Mouse (Mus musculus) midbrain, embryonic 12.5 days (tissue): ENCODE data around the gene Tpsg1. TPM values are rescaled to one million over a fixed set of nuclear protein-coding genes. Genes with fewer than 3 reads are reported as not detected.

Source experiments
- ATAC-seq: fragments of 200-750 bp; cut with Nextera tagmentation; 2 replicates; pipeline ENCODE4 v1.8.0; 2017; ENCODE audit warnings: low read depth, moderate TSS enrichment, moderate library complexity; ENCODE audit not compliant: low FRiP score
- H3K27ac ChIP-seq: fragments of 300-500 bp; sonication (generic); replicated peaks from 2 replicates; pipeline ENCODE4 v1.5.1; 2016; ENCODE audit warnings: mild to moderate bottlenecking
- H3K27me3 ChIP-seq: fragments of 300-500 bp; sonication (generic); 2 replicates; pipeline ENCODE4 v1.6.1; 2016; ENCODE audit warnings: mild to moderate bottlenecking
- H3K36me3 ChIP-seq: fragments of 300-500 bp; sonication (generic); 2 replicates; pipeline ENCODE4 v1.6.1; 2016
- H3K4me1 ChIP-seq: fragments of 300-500 bp; sonication (generic); 2 replicates; pipeline ENCODE4 v1.6.1; 2016
- H3K4me2 ChIP-seq: fragments of 300-500 bp; sonication (generic); replicated peaks from 2 replicates; pipeline ENCODE4 v1.6.1; 2016; ENCODE audit warnings: mild to moderate bottlenecking, moderate library complexity
- H3K4me3 ChIP-seq: fragments of 300-500 bp; sonication (generic); 2 replicates; pipeline ENCODE4 v1.5.1; 2016; ENCODE audit warnings: mild to moderate bottlenecking
- H3K9ac ChIP-seq: fragments of 300-500 bp; sonication (generic); replicated peaks from 2 replicates; pipeline ENCODE4 v1.6.1; 2016; ENCODE audit warnings: mild to moderate bottlenecking, moderate library complexity
- H3K9me3 ChIP-seq: fragments of 300-500 bp; sonication (generic); 2 replicates; pipeline ENCODE4 v1.6.1; 2016; ENCODE audit warnings: mild to moderate bottlenecking
- WGBS: fragments of 180-500 bp; shearing (Covaris S2); methylation state at CpG from one replicate; pipeline ENCODE4 v1.1.7; 2016; 5-methylcytosine and 5-hydroxymethylcytosine counted together
- polyA plus RNA-seq: library from polyadenylated mRNA; unstranded; fragments of >200 nt; fragmentation: Nextera tagmentation; extraction: Ambion mirVana; gene quantifications from 2 replicates; pipeline ENCODE4 v1.2.1, GENCODE M21; 2016

Tpsg1 gene
- polyA plus RNA-seq, 1 experiment from 2014 or later = 0.22 TPM

DNA sequence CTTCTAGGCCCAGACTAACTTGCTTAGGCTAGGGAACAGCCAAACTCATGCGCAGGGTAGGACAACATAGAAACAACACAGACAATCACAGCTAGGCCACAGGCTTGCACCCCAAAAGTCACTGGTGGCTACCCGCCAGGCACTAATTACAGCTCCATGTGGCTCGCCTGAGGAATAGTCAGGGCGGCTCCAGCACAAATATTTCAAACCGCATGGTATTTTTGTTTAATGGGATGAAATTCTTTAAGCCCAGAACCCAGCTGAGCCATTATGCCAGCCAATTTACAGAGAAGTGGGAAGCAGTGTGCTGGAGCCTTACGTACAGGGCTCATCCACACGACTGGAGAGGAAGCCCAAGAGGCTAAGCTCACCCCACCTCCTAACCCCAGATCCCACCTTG is 40.5 kb downstream of the Tpsg1 start:
- whole genome bisulfite sequencing = 64% methylated on average over 7 of the region's 7 CpGs

DNA sequence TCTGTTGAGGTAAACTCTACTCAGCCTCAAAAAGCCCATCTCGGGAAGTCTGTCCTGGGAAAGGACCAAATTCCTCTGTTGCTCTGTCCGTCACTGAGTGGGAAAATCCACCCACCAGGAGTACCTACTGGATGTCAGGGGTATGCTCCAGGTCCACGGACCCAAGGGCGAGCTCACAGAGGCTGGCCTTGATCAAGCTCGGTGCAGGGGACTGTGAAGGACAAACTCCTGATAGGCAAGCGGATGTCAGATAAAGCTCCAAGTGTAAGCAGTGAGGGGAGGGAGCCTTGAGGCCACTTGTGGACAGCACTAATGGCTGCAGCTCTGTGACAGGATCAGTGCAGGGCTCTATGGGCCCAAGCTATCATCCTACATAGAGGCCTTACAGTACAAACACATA is 41.1 kb downstream of the Tpsg1 start:
- no peak overlapping the region; the same call in 1 of the 2 replicates for H3K27ac ChIP-seq

More for the DNA sequence above, 40.5 kb downstream of the Tpsg1 start:
- Histone ChIP-seq H3K27ac (no peak overlapping the region; the same call in 1 of the 2 replicates), H3K27me3 (peaks cover 16% of the 10 kb centered on the region; the same call in 1 of the 2 replicates), H3K4me1 (peaks cover 66% of the 10 kb centered on the region), H3K9me3 (no peaks in the 10 kb centered on the region), H3K9ac (no peak overlapping the region; the same call in 1 of the 2 replicates), H3K4me2 (no peak overlapping the region), H3K36me3 (no peaks in the 10 kb centered on the region), H3K4me3 (no peak overlapping the region)
- ATAC-seq = no peak

DNA sequence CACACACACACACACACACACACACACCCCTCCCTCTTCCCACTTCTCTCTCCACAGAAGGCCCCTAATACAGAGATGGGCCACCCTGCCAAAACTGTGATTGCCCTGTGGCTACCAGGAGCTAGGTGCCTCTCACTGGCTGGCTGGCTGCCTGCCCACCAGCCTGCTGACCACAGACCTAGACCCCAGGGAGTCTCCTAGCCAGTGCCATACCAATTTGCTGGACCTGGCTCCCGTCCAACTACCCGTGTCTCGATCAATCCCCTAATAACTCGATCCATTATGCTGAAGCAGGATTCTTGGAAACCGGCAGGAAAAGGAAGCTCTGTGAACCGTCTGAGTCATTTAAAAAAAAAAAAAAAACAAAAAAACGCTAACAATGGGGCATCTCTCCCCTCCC is 41.7 kb downstream of the Tpsg1 start:
- 49% methylated on average over 7 of the region's 7 CpGs for WGBS
- Histone ChIP-seq H3K36me3 (no peaks in the 10 kb centered on the region), H3K9me3 (no peaks in the 10 kb centered on the region), H3K27me3 (peaks cover 10% of the 10 kb centered on the region; the same call in 1 of the 2 replicates), H3K4me1 (peaks cover 66% of the 10 kb centered on the region), H3K4me2 (no peak overlapping the region), H3K27ac (no peak overlapping the region; the same call in 1 of the 2 replicates), H3K4me3 (no peak overlapping the region), H3K9ac (no peak overlapping the region)
- no peak for ATAC-seq

More for the DNA sequence above, 41.1 kb downstream of the Tpsg1 start:
- no peak overlapping the region for H3K9ac ChIP-seq
- WGBS = 81% methylated on average over 6 of the region's 6 CpGs
- no peak overlapping the region for H3K4me3 ChIP-seq
- H3K4me1 ChIP-seq = peaks cover 66% of the 10 kb centered on the region
- no peak for ATAC-seq
- peaks cover 10% of the 10 kb centered on the region; the same call in 1 of the 2 replicates for H3K27me3 ChIP-seq
- no peaks in the 10 kb centered on the region for H3K9me3 ChIP-seq
- H3K4me2 ChIP-seq = no peak overlapping the region
- H3K36me3 ChIP-seq = no peaks in the 10 kb centered on the region

DNA sequence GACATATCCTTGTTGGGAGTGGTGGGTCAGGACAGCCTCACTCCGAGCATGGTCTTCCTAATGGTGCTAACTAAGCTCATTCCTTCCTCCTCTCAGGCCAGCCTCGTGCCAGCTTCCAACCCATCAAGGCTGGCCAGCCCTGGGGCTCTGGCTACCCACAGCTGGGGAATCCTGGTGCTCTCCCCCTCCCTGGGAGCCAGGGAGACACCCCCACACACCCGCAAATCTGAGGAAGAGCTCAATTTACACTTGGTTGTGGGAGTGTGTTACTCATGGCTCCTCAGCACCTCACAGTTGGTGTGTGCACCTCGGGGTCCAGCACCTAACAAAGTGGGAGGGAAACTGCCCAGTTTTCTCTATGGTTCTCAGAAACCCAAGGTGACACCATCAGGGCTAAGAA is 42.2 kb downstream of the Tpsg1 start:
- H3K36me3 ChIP-seq = no peaks in the 10 kb centered on the region
- no peaks in the 10 kb centered on the region for H3K9me3 ChIP-seq
- peaks cover 10% of the 10 kb centered on the region; the same call in 1 of the 2 replicates for H3K27me3 ChIP-seq
- WGBS = 67% methylated on average over 4 of the region's 4 CpGs
- no peak overlapping the region for H3K4me2 ChIP-seq
- peaks cover 66% of the 10 kb centered on the region for H3K4me1 ChIP-seq
- H3K4me3 ChIP-seq = no peak overlapping the region
- ATAC-seq = no peak
- no peak overlapping the region; the same call in 1 of the 2 replicates for H3K27ac ChIP-seq
- no peak overlapping the region for H3K9ac ChIP-seq

DNA sequence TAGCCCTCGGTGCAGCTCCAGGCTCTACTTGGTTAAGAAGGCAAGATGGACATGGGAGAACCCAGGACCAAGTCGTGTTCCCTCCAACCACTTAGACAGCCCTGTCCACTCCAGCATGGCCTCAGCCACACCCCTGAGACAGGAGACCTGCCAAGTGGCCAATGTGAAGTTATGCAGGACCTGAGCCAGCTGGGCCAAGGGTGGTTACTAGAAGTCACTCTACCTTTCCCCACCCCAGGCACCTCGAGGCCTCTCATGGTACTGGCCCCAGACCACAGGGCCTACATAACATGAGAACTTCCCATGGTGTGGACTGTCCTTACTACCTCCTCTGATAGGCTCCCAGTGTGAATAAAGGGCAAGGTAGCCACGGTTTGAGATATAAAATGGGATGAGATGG is 45.1 kb downstream of the Tpsg1 start:
- Histone ChIP-seq H3K9ac (no peak overlapping the region), H3K27me3 (peaks cover 7% of the 10 kb centered on the region; the same call in 1 of the 2 replicates), H3K4me1 (peaks cover 76% of the 10 kb centered on the region), H3K27ac (no peak overlapping the region), H3K4me3 (no peak overlapping the region), H3K9me3 (no peaks in the 10 kb centered on the region), H3K36me3 (no peaks in the 10 kb centered on the region), H3K4me2 (no peak overlapping the region)
- no peak for ATAC-seq
- WGBS = 68% methylated on average over 4 of the region's 4 CpGs

DNA sequence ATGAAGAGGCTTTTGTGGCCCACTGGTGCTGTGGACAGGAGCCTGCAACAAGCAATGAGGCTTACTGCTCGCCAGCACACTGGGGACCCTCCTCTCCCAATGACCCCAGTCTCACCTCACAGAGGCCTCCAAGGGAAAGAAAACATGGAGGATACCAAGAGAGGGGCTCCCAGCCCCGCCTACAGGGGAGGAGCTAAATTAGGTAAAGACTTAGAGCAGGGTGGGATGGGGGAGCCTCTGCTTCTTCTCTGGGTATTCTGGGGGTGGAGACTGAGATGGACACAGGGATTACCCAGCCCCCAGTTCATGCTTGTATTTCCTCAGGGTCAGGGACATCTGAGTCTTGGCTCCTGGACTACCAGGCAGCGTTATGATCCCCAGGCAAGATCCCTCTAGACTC is 45.8 kb downstream of the Tpsg1 start:
- H3K9me3 ChIP-seq = no peaks in the 10 kb centered on the region
- ATAC-seq = no peak
- peaks cover 7% of the 10 kb centered on the region; the same call in 1 of the 2 replicates for H3K27me3 ChIP-seq
- no peak overlapping the region for H3K4me2 ChIP-seq
- H3K9ac ChIP-seq = no peak overlapping the region
- WGBS = 35% methylated on average over 3 of the region's 3 CpGs
- H3K4me1 ChIP-seq = peaks cover 77% of the 10 kb centered on the region
- no peaks in the 10 kb centered on the region for H3K36me3 ChIP-seq
- H3K4me3 ChIP-seq = no peak overlapping the region
- H3K27ac ChIP-seq = peak overlapping the region; percentile 86

DNA sequence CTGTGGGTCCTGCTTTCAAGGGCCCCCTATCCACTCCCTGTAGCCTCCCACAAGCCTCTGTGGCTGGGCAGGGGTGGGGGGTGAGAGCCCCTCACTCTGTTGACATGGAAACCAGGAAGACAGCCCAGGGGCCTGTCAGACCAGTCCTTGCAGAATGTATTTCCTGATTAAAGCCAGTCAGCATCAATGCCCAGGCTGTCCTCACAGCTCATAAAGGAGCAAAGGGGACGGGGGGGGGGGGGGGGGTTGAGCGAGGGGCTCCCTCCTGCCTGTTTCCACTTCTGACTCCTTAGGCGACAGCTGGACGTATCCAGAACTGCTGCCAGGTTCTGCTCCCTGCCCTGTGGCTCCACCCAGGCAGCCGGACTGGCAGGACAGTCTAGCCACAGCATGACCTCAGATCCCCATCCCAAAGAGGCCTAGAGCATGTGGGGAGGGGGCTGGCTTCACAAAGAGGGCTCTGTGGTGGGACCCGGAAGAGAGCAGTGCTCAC is 46.4 kb downstream of the Tpsg1 start:
- Histone ChIP-seq H3K27me3 (peaks cover 7% of the 10 kb centered on the region; the same call in 1 of the 2 replicates), H3K27ac (peak overlapping the region; percentile 86), H3K4me1 (peaks cover 77% of the 10 kb centered on the region), H3K9me3 (no peaks in the 10 kb centered on the region), H3K4me2 (peak overlapping the region; percentile 25), H3K9ac (peak overlapping the region; percentile 32; the same call in 1 of the 2 replicates), H3K36me3 (no peaks in the 10 kb centered on the region), H3K4me3 (no peak overlapping the region)
- WGBS = 1% methylated on average over 6 of the region's 6 CpGs
- peak; percentile 63 for ATAC-seq

DNA sequence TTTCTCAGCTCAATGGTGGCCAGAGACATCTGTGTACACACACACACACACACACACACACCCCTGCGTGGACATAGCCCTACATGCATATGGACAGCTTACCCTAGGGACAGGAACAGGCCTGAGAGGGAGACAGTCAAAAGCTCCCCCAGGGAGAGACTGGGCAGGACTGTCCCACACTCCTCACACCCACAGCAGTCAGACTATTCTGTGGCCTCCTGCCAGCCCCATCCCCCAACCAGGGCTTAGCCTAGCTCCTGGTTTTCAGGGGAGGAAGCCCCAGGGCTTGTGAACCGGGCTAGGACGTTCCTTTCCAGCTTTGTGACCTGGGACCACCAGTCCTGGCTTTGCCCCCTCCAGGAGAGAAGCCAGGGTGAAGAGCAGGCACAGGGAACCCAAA is 47.1 kb downstream of the Tpsg1 start:
- peak; percentile 27; the same call in 1 of the 2 replicates for ATAC-seq
- no peaks in the 10 kb centered on the region for H3K9me3 ChIP-seq
- H3K4me2 ChIP-seq = peak overlapping the region; percentile 25; the same call in 1 of the 2 replicates
- peaks cover 7% of the 10 kb centered on the region; the same call in 1 of the 2 replicates for H3K27me3 ChIP-seq
- 6% methylated on average over 3 of the region's 3 CpGs for WGBS
- H3K9ac ChIP-seq = peak overlapping the region; percentile 32; the same call in 1 of the 2 replicates
- no peak overlapping the region for H3K4me3 ChIP-seq
- no peaks in the 10 kb centered on the region for H3K36me3 ChIP-seq
- peaks cover 77% of the 10 kb centered on the region for H3K4me1 ChIP-seq
- H3K27ac ChIP-seq = peak overlapping the region; percentile 86

DNA sequence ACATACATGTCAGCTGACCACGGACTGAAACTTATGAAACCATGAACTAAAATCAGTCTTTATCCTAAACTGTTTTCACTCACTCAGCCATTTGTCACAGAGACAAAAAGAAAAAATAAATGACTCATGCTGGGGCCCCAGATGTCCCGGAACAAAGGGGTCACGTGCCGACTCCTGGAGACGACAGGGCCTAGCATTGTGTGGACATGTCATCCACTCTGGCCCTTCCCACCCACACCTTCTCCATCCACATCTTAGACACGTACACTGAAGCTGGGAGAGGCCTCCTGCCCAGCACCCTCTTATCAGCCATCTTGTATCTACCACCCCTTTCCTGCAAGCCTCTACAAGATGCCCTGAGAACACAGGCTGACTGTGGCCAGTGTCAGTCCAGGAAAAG is 48.9 kb downstream of the Tpsg1 start:
- no peak overlapping the region for H3K27ac ChIP-seq
- peaks cover 7% of the 10 kb centered on the region; the same call in 1 of the 2 replicates for H3K27me3 ChIP-seq
- H3K36me3 ChIP-seq = no peaks in the 10 kb centered on the region
- H3K4me2 ChIP-seq = no peak overlapping the region
- 72% methylated on average over 6 of the region's 6 CpGs for WGBS
- H3K4me3 ChIP-seq = no peak overlapping the region
- peaks cover 76% of the 10 kb centered on the region for H3K4me1 ChIP-seq
- no peak overlapping the region for H3K9ac ChIP-seq
- ATAC-seq = no peak
- H3K9me3 ChIP-seq = no peaks in the 10 kb centered on the region

DNA sequence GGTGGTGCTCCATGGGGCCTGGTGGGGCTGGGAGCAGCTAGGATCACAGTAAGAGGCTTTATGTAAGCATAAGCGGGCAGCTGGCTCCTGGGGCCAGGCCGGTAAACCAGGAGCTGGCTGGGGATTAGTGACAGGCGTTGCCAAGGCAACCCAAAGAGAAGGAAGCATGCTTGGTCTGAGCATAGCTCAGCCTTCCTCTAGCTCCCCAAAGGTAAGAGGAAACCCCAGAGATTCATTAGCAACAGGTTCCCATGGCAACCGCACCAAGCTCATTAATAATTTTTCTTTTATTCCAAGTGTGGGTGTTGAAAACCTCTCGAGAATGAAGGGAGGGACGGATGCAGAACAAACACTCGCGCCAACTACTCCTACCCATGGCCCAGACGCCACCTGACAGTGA is 49.9 kb downstream of the Tpsg1 start:
- H3K4me1 ChIP-seq = peaks cover 73% of the 10 kb centered on the region

DNA sequence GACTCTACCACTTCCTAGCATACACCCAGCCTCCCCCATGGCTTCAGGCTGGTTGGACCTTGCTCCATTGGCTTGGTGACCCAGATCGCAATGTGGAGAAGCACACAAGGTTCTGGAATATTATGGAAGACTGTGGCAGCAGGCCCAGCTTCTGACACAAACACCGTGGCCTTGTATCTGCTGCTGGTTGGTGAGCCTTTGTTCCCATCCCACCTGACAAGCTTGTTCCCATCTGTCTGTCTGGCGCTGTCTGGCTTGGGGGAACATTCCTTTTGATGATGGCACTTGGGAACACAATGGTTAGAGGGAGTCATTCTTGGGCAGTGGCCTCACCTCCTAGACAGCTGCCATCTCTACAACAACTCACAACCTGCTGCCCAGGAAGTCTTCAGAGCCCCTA is 51.9 kb downstream of the Tpsg1 start:
- Histone ChIP-seq H3K4me1 (peaks cover 68% of the 10 kb centered on the region), H3K27me3 (no peaks in the 10 kb centered on the region), H3K36me3 (no peaks in the 10 kb centered on the region), H3K4me2 (no peak overlapping the region), H3K9me3 (no peaks in the 10 kb centered on the region), H3K9ac (no peak overlapping the region), H3K4me3 (no peak overlapping the region), H3K27ac (no peak overlapping the region)
- WGBS = 90% methylated on average over 3 of the region's 3 CpGs
- ATAC-seq = no peak

More for the DNA sequence above, 49.9 kb downstream of the Tpsg1 start:
- WGBS = 7% methylated on average over 9 of the region's 9 CpGs
- Histone ChIP-seq H3K36me3 (no peaks in the 10 kb centered on the region), H3K9ac (no peak overlapping the region), H3K4me2 (peak overlapping the region; percentile 19), H3K9me3 (no peaks in the 10 kb centered on the region), H3K4me3 (no peak overlapping the region), H3K27me3 (peaks cover 4% of the 10 kb centered on the region; the same call in 1 of the 2 replicates), H3K27ac (peak overlapping the region; percentile 82)
- peak; percentile 75 for ATAC-seq
